Mouse (Mus musculus): ENCODE measurements around the gene Skp2.

- TF ChIP-seq POLR2A (IDR thresholded peaks at IDR 0.05; ENCODE audit: low read depth, low read length): no peak
- TF ChIP-seq CTCF (IDR thresholded peaks at IDR 0.05; ENCODE audit: extremely low read depth, insufficient read length, insufficient replicate concordance, low read depth, low read length): no peak
These were observed 43.2 kb upstream of the Skp2 start for GRCm38 (mm10) chr15:9198421-9198820.
